Mouse (Mus musculus): Measurements from ENCODE around the gene Brpf3.

- TF ChIP-seq CTCF (IDR thresholded peaks at IDR 0.05; ENCODE audit: low read depth, low read length) (no peak), POLR2A (IDR thresholded peaks at IDR 0.05; ENCODE audit: borderline replicate concordance, low read depth, low read length) (no peak)
These were observed 20.1 kb upstream of the Brpf3 start for GRCm38 (mm10) chr17:28780836-28781235.
